Mouse (Mus musculus) gastrocnemius, adult 2 months (tissue): ENCODE data around the gene Gm10840. TPM values are rescaled to one million over a fixed set of nuclear protein-coding genes. Genes with fewer than 3 reads are reported as not detected.

Source experiments
- DNase-seq: peaks from one replicate; pipeline ENCODE4 v3.0.0; 2022
- H3K27ac ChIP-seq: fragments of 200-600 bp; 2 replicates; pipeline ENCODE4 v1.8.1; 2022; ENCODE audit warnings: mild to moderate bottlenecking
- H3K4me3 ChIP-seq: fragments of 200-600 bp; 2 replicates; pipeline ENCODE4 v1.8.1; 2022; ENCODE audit warnings: mild to moderate bottlenecking, moderate library complexity
- CTCF ChIP-seq: fragments of 200-600 bp; IDR thresholded peaks from 2 replicates; pipeline ENCODE4 v1.8.1; 2022; ENCODE audit warnings: antibody characterized with exemption, mild to moderate bottlenecking, moderate library complexity
- intact Hi-C: fragments of 180-260 bp; cut with DNase I; formaldehyde crosslinking; loops from one replicate; pipeline ENCODE4 v1.15.1; 2025
- total RNA-seq, 2 experiments: library from RNA; stranded (reverse); gene quantifications; 2 replicates each; pipeline ENCODE4 v1.2.3; 2021

Gene Gm10840
- total RNA-seq, 2 experiments from 2014 or later: not detected

GRCm38 (mm10) chr11:106154091-106154490 is 6.6 kb upstream of the Gm10840 start:
- TF ChIP-seq CTCF: no peak
- DNase-seq: no peak
- Histone ChIP-seq H3K27ac (no peak overlapping the region), H3K4me3 (no peak overlapping the region)
- intact Hi-C loops: loop anchor here (10.0 kb wide), 1 partner anchor 241 kb away; no protein-coding TSS in a partner anchor

DNA sequence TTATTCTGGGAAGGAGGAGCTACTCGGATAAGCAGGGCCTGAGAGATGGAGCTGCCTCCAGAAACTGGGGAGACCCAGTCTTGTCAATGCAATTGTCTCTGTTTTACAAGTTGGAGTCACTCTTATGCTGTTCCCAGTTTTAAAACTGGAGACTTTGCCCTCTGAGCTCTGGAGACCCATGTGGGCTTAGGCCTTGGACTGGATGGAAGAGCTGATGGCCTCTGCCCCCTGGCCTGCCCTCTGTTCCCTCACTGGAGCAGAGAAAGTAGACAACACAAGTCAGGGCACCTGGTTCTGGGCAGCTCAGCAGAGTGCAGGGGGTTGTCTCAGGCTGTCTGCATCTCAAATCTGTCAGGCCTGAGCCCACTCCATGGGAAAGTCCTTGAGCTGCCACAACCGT is 5.9 kb upstream of the Gm10840 start:
- no peak for TF ChIP-seq CTCF
- DNase-seq: no peak
- intact Hi-C loops: loop anchor here (10.0 kb wide), 1 partner anchor 240 kb away; no protein-coding TSS in a partner anchor
- no peak overlapping the region for H3K4me3 ChIP-seq
- no peak overlapping the region for H3K27ac ChIP-seq

GRCm38 (mm10) chr11:106155761-106156160 is 4.9 kb upstream of the Gm10840 start:
- intact Hi-C loops: loop anchor here (10.0 kb wide), 1 partner anchor 239 kb away; no protein-coding TSS in a partner anchor
- no peak for TF ChIP-seq CTCF
- DNase-seq: no peak
- Histone ChIP-seq H3K4me3 (no peak overlapping the region), H3K27ac (no peak overlapping the region)

DNA sequence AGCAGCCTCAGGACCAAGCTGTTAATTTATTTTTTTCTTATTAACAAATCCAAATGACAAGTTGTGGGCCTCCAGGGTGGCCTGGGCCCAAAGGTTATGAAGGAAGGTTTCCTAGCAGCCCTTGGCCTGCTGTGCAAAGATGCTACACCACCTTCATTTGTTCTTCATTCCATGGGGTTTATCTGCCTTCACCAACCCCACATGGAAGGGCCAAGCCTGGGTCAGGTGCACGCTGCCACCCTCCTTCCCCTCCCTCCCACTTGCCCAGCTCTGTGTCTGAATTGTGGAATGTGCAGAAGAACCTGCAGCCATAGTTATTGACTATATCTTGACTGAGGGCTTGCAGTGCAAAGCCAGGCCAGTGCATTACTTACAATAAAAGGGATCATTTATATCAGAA is 4.4 kb upstream of the Gm10840 start:
- no peak for DNase-seq
- no peak overlapping the region for H3K4me3 ChIP-seq
- no peak for TF ChIP-seq CTCF
- no peak overlapping the region for H3K27ac ChIP-seq
- intact Hi-C loops: loop anchor here (10.0 kb wide), 1 partner anchor 239 kb away; no protein-coding TSS in a partner anchor

- H3K4me3 ChIP-seq: no peak overlapping the region
- H3K27ac ChIP-seq: no peak overlapping the region
- TF ChIP-seq CTCF: no peak
- intact Hi-C loops: loop anchor here (10.0 kb wide), 1 partner anchor 238 kb away; no protein-coding TSS in a partner anchor
- DNase-seq: no peak
Measured at GRCm38 (mm10) chr11:106157154-106157553, 3.5 kb upstream of the Gm10840 start.

- Histone ChIP-seq H3K27ac (peak overlapping the region; percentile 82; the same call in 1 of the 2 replicates), H3K4me3 (peak overlapping the region; percentile 92)
- intact Hi-C loops: loop anchor here (10.0 kb wide), 1 partner anchor 236 kb away; no protein-coding TSS in a partner anchor
- DNase-seq: no peak
- TF ChIP-seq CTCF: peak; percentile 66
Measured at GRCm38 (mm10) chr11:106158081-106158929, 2.3 kb upstream of the Gm10840 start.

GRCm38 (mm10) chr11:106158930-106159215 is 1.8 kb upstream of the Gm10840 start:
- no peak for TF ChIP-seq CTCF
- intact Hi-C loops: loop anchor here (10.0 kb wide), 1 partner anchor 236 kb away; no protein-coding TSS in a partner anchor
- Histone ChIP-seq H3K27ac (peak overlapping the region; percentile 82; the same call in 1 of the 2 replicates), H3K4me3 (peak overlapping the region; percentile 92)
- DNase-seq: peak; percentile 36

DNA sequence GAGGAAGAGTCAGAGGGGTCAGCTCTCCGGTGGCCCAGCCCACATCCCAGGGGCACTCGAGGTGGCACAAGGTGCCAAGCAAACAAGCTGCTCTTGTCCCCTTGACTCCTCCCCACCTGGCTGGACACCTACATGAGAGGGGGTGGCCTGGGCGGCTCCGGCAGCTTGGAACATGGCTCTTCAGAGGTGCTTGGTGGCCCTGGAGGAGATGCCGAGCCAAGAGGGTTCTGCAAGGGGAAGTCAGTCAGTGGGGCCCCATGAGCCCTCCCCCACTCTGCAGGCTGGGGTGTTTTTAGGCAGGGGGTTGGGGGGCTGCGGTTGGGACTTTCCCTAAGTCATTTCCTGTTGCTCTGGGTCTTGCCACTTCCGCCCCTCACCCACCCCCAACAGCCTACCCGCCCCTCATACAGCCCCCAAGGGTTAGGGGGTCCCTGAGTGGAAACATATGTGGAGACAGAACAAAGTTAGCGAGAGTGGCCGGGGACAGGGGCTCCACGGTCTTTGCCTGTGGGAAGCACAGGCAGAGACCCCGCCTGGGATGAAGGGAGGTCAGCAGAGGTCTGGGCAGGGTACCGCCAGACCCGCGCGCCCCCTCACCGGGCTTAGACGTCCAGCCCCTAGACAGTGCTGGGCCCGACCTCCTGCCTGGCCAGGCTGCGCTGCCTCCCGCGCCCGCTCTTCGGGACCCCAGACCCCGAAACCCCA is 1.3 kb upstream of the Gm10840 start:
- Histone ChIP-seq H3K4me3 (peak overlapping the region; percentile 92), H3K27ac (peak overlapping the region; percentile 82)
- TF ChIP-seq CTCF: no peak
- peak; percentile 42 for DNase-seq
- intact Hi-C loops: loop anchor here (10.0 kb wide), 1 partner anchor 235 kb away; no protein-coding TSS in a partner anchor

DNA sequence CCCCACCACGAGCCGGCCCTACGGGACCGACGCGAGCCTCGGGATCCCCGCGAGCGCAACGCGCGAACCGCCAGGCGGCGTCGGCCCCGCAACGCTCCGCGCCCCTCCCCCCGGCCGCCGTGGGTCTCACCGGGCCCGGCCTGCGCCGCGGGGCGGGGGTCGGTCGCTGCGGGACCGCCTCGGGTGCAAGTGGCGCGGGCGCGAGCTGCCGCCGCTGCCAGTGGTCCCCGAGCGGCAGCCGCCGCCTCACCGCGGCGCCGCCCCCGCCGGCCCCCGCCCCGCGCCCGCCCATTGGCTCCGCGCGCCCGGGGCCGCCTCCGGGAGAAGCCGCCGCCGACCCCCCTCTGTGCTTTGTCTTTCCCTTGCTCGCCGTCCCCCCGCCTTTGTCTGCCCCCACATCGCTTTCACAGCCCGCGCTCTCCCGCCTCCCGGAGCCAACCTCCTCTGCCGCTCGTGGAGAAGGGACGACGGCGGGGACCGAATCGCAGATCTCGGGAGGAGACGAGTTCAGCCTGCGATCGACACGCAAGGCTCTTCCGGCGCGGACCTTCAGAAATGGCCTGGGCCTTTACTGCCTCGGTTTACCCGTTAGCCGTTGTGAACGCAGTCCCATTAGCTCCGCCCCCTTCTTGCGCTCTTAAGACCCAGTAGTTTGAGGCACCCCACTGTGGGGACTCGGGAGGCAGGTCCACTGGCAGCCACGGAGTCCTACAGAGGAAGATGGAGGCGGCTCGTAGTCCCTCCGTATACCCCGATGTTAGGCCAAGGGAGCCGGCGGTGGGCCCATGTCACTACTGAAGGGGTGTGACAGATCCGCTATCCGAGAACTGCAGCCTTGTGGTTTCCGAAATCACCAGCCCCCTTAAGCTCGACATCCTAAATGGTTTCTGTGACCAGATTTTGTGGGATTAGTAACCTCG is 469 bp upstream of the Gm10840 start:
- peak; percentile 82 for DNase-seq
- intact Hi-C loops: loop anchor here (2.0 to 10.0 kb wide), 2 partner anchors 33 to 235 kb away; no protein-coding TSS in a partner anchor
- H3K4me3 ChIP-seq: peak overlapping the region; percentile 92
- peak overlapping the region; percentile 85 for H3K27ac ChIP-seq
- peak; percentile 43 for TF ChIP-seq CTCF

DNA sequence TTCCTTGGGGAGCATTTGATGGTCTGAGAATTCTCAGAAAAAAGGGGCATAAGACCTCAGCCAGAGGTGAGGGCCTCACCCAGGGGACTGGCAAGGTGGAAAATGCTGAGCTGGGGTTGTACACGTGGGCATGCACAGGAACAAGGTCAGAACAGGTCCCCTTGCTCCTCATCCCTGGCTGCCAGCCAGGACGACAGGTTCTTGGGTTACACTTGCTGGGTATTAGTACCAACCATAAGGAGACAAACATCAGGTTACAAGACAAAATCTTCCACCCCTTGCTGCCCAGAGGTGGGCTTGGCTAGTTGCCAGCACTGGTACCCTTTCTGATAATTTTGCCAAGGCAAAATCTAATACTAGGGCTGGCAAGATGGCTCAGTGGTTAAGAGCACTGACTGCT is 1.6 kb downstream of the Gm10840 start:
- intact Hi-C loops: no loop called here
- H3K4me3 ChIP-seq: no peak overlapping the region
- no peak for TF ChIP-seq CTCF
- no peak overlapping the region for H3K27ac ChIP-seq
- DNase-seq: peak; percentile 66

GRCm38 (mm10) chr11:106163546-106163945 is 2.9 kb downstream of the Gm10840 start:
- DNase-seq: no peak
- peak overlapping the region; percentile 23 for H3K4me3 ChIP-seq
- TF ChIP-seq CTCF: no peak

More at GRCm38 (mm10) chr11:106163546-106163945, 2.9 kb downstream of the Gm10840 start:
- H3K27ac ChIP-seq: peak overlapping the region; percentile 68
- intact Hi-C loops: no loop called here
